Comparison of ENCODE assay signal across 28 mouse cellular contexts in genomic region chr4:22914886-22915285, GRCm38 (mm10).
DNase-seq lines count a peak whose midpoint lies in the region; TF ChIP-seq lines count a peak whose summit lies in the region.
"Had no signal": no experiment of that assay in that cellular context is flagged by ENCODE, and none has a peak within 500 bp of the region (broad histone marks: within the 10 kb centered on the region; RNA-seq: fewer than 3 reads in every experiment).

No protein-coding gene starts in this region.

- no peaks in the 10 kb centered on the region for H3K27me3 ChIP-seq in heart, embryonic 10.5 days (ENCODE audit: insufficient read depth, poor library complexity, severe bottlenecking)
- H3K27me3 ChIP-seq in midbrain, embryonic 10.5 days (ENCODE audit: low read depth, poor library complexity, severe bottlenecking) = no peaks in the 10 kb centered on the region
- H3K27me3 ChIP-seq: forebrain, embryonic 15.5 days; hindbrain, embryonic 13.5 days; kidney, embryonic 15.5 days; limb, embryonic 13.5 days; liver, embryonic 12.5 days; megakaryocyte, embryonic 14.5 days; midbrain, embryonic 15.5 days; neural tube, embryonic 13.5 days; stomach, embryonic 15.5 days had no signal

- WGBS in heart, embryonic 10.5 days = 65% methylated on average over 5 of the region's 5 CpGs
- WGBS in midbrain, embryonic 10.5 days = 68% methylated on average over 5 of the region's 5 CpGs

- no peaks in the 10 kb centered on the region for H3K4me1 ChIP-seq in heart, embryonic 10.5 days
- H3K4me1 ChIP-seq in midbrain, embryonic 10.5 days = no peaks in the 10 kb centered on the region
- H3K4me1 ChIP-seq: embryonic facial prominence, embryonic 10.5 days; forebrain, embryonic 15.5 days; hindbrain, embryonic 13.5 days; kidney, embryonic 15.5 days; limb, embryonic 13.5 days; liver, embryonic 12.5 days; megakaryocyte, embryonic 14.5 days; midbrain, embryonic 15.5 days; neural tube, embryonic 13.5 days; stomach, embryonic 15.5 days had no signal

- TF ChIP-seq POLR2A in brain, embryonic 14.5 days (IDR thresholded peaks at IDR 0.05; ENCODE audit: borderline replicate concordance, extremely low read depth, insufficient read depth, insufficient read length, poor library complexity, severe bottlenecking) = no peak

- DNase-seq in heart, adult 18-20 months = peak; percentile 16 to 25
- no peak for DNase-seq in heart, embryonic 10.5 days (ENCODE audit: low spot score)
- DNase-seq in left cerebral cortex, postnatal 14 days (ENCODE audit: low spot score in 2 of 2) = peak; percentile 18 to 28
- DNase-seq in left cerebral cortex, postnatal 10 days (ENCODE audit: extremely low spot score in 1 of 2, low spot score in 2 of 2) = no peak
- peak; percentile 26 for DNase-seq in brain, embryonic 14.5 days (ENCODE audit: low read depth)
- DNase-seq in frontal cortex, adult 2 months (ENCODE audit: extremely low spot score in 1 of 2, low spot score in 1 of 2) = peak; percentile 35 to 57
- DNase-seq in lung, adult 18-20 months = no peak
- DNase-seq in midbrain, embryonic 10.5 days (ENCODE audit: low spot score) = no peak
- DNase-seq: adrenal gland, adult 2 months; cerebellum, adult 2 months; cerebellum, postnatal 36 days; kidney, adult 11 months; kidney, postnatal 4 days; lung, embryonic 14.5 days; lung, postnatal 36 days; thymus, postnatal 25 days had no signal

- H3K27ac ChIP-seq in heart, embryonic 10.5 days = no peak overlapping the region
- no peak overlapping the region for H3K27ac ChIP-seq in midbrain, embryonic 10.5 days (replicated peaks)
- H3K27ac ChIP-seq: embryonic facial prominence, embryonic 10.5 days; forebrain, embryonic 15.5 days; heart, adult 2 months; hindbrain, embryonic 13.5 days; kidney, embryonic 15.5 days; limb, embryonic 13.5 days; liver, embryonic 12.5 days; midbrain, embryonic 15.5 days; neural tube, embryonic 13.5 days; stomach, embryonic 15.5 days had no signal

- H3K4me3 ChIP-seq in heart, embryonic 10.5 days = no peak overlapping the region
- no peak overlapping the region for H3K4me3 ChIP-seq in midbrain, embryonic 10.5 days
- H3K4me3 ChIP-seq: embryonic facial prominence, embryonic 10.5 days; forebrain, embryonic 15.5 days; heart, adult 2 months; hindbrain, embryonic 13.5 days; kidney, embryonic 15.5 days; limb, embryonic 13.5 days; liver, embryonic 12.5 days; megakaryocyte, embryonic 14.5 days; midbrain, embryonic 15.5 days; myocyte; neural tube, embryonic 13.5 days; stomach, embryonic 15.5 days had no signal

- no peak for TF ChIP-seq CTCF in brain, embryonic 14.5 days (IDR thresholded peaks at IDR 0.05; ENCODE audit: borderline replicate concordance, extremely low read depth, insufficient read depth, insufficient read length)

- H3K36me3 ChIP-seq in heart, embryonic 10.5 days = no peaks in the 10 kb centered on the region
- H3K36me3 ChIP-seq in midbrain, embryonic 10.5 days = no peaks in the 10 kb centered on the region
- H3K36me3 ChIP-seq: embryonic facial prominence, embryonic 10.5 days; forebrain, embryonic 15.5 days; hindbrain, embryonic 13.5 days; kidney, embryonic 15.5 days; limb, embryonic 13.5 days; liver, embryonic 12.5 days; midbrain, embryonic 15.5 days; neural tube, embryonic 13.5 days; stomach, embryonic 15.5 days had no signal

- intact Hi-C loops in left cerebral cortex, postnatal 14 days (cut with DNase I) = no loop called here
- intact Hi-C loops in left cerebral cortex, postnatal 10 days (cut with DNase I) = no loop called here

- H3K9me3 ChIP-seq in heart, embryonic 10.5 days = no peaks in the 10 kb centered on the region
- H3K9me3 ChIP-seq in midbrain, embryonic 10.5 days (replicated peaks) = no peaks in the 10 kb centered on the region; the same call in 1 of the 2 replicates
- H3K9me3 ChIP-seq: embryonic facial prominence, embryonic 10.5 days; forebrain, embryonic 15.5 days; hindbrain, embryonic 13.5 days; kidney, embryonic 15.5 days; limb, embryonic 13.5 days; liver, embryonic 12.5 days; megakaryocyte, embryonic 14.5 days; stomach, embryonic 15.5 days had no signal

Comparison
In these comparisons a context has a peak if more than half of its experiments do, and no peak if none do; other contexts are left out.
1. DNase-seq: peak in heart, adult 18-20 months (2 of 2), left cerebral cortex, postnatal 14 days (2 of 2), brain, embryonic 14.5 days (single experiment) and frontal cortex, adult 2 months (2 of 2); none in heart, embryonic 10.5 days (single experiment), left cerebral cortex, postnatal 10 days (0 of 2), lung, adult 18-20 months (0 of 2) and midbrain, embryonic 10.5 days (single experiment).